Mouse (Mus musculus) MEL (cell line): Measurements from ENCODE around the gene Cmtm7. TPM values are rescaled to one million over a fixed set of nuclear protein-coding genes. Genes with fewer than 3 reads are reported as not detected.

ENCODE experiments used
- DNase-seq: peaks from one replicate; pipeline ENCODE4 v3.0.0; 2011; ENCODE audit warnings: low read depth, low spot score
- H3K27ac ChIP-seq: 2 replicates; pipeline ENCODE4 v1.5.1; 2012; ENCODE audit warnings: low read depth, mild to moderate bottlenecking, control low read depth, low read length, moderate library complexity; ENCODE audit not compliant: control insufficient read depth
- H3K27me3 ChIP-seq, 2 experiments: fragments of 150-350 bp in 1 of 2; sonication (generic) in 1 of 2; 2 replicates each; pipeline ENCODE4 v1.6.1; 2012; ENCODE audit warnings: low read length in 2 of 2, mild to moderate bottlenecking in 2 of 2, improper control_type of control experiment in 1 of 2, moderate library complexity in 1 of 2; ENCODE audit not compliant: insufficient read depth in 2 of 2, control insufficient read depth in 1 of 2
- H3K36me3 ChIP-seq, 2 experiments: 2 replicates each; pipeline ENCODE4 v1.6.1; 2012 to 2014; ENCODE audit warnings: low read length in 2 of 2, improper control_type of control experiment in 1 of 2, inconsistent platforms in 1 of 2, mild to moderate bottlenecking in 1 of 2; ENCODE audit not compliant: insufficient read depth in 2 of 2, control insufficient read depth in 1 of 2
- H3K4me1 ChIP-seq, 2 experiments: fragments of 150-350 bp in 1 of 2; sonication (generic) in 1 of 2; 2 replicates each; pipeline ENCODE4 v1.6.1; 2012; ENCODE audit warnings: low read length in 2 of 2, improper control_type of control experiment in 1 of 2, mild to moderate bottlenecking in 1 of 2; ENCODE audit not compliant: insufficient read depth in 2 of 2, control insufficient read depth in 1 of 2
- H3K4me3 ChIP-seq, 2 experiments: fragments of 150-350 bp in 1 of 2; sonication (generic) in 1 of 2; 2 replicates each; pipeline ENCODE4 v1.5.1; 2012; ENCODE audit warnings: low read depth in 2 of 2, low read length in 2 of 2, mild to moderate bottlenecking in 2 of 2, moderate library complexity in 2 of 2, control low read depth in 1 of 2, improper control_type of control experiment in 1 of 2; ENCODE audit not compliant: control insufficient read depth in 1 of 2, insufficient read depth in 1 of 2
- H3K79me2 ChIP-seq: 2 replicates; pipeline ENCODE4 v1.6.1; 2012; ENCODE audit warnings: mild to moderate bottlenecking, low read length, moderate library complexity; ENCODE audit not compliant: control insufficient read depth, poor library complexity, insufficient read depth
- H3K9ac ChIP-seq: 2 replicates; pipeline ENCODE4 v1.6.1; 2012; ENCODE audit warnings: low read depth, mild to moderate bottlenecking, control low read depth, low read length, moderate library complexity; ENCODE audit not compliant: control insufficient read depth, poor library complexity, severe bottlenecking
- H3K9me3 ChIP-seq: fragments of 150-350 bp; sonication (generic); replicated peaks from 2 replicates; pipeline ENCODE4 v1.6.1; 2012; ENCODE audit warnings: mild to moderate bottlenecking, low read length, improper control_type of control experiment, moderate library complexity; ENCODE audit not compliant: insufficient read depth
- CHD2 ChIP-seq: IDR thresholded peaks from 2 replicates; pipeline ENCODE4 v1.6.1; 2011; ENCODE audit warnings: low read length, improper control_type of control experiment
- CTCF ChIP-seq, 3 experiments: IDR thresholded peaks in 2 of 3; conservative IDR thresholded peaks in 1 of 3; 2 replicates each; pipeline ENCODE4 v1.5.1; 2011 to 2012; ENCODE audit warnings: low read length in 3 of 3, low read depth in 2 of 3, mild to moderate bottlenecking in 2 of 3, improper control_type of control experiment in 1 of 3, inconsistent platforms in 1 of 3, mixed read lengths in 1 of 3, moderate library complexity in 1 of 3; ENCODE audit not compliant: control insufficient read depth in 1 of 3, insufficient read depth in 1 of 3, poor library complexity in 1 of 3, severe bottlenecking in 1 of 3
- ELF1 ChIP-seq: IDR thresholded peaks from 2 replicates; pipeline ENCODE4 v1.6.1; 2014; ENCODE audit warnings: low read depth, mild to moderate bottlenecking, inconsistent platforms, low read length, improper control_type of control experiment, moderate library complexity
- EP300 ChIP-seq, 2 experiments: IDR thresholded peaks; 2 replicates each; pipeline ENCODE4 v1.6.1; 2011; ENCODE audit warnings: improper control_type of control experiment in 2 of 2, low read length in 2 of 2, low read depth in 1 of 2, mild to moderate bottlenecking in 1 of 2
- MXI1 ChIP-seq: IDR thresholded peaks from 2 replicates; pipeline ENCODE4 v1.6.1; 2011; ENCODE audit warnings: mild to moderate bottlenecking, low read depth, low read length, improper control_type of control experiment
- MYB ChIP-seq: IDR thresholded peaks from 2 replicates; pipeline ENCODE4 v1.6.1; 2011; ENCODE audit warnings: mild to moderate bottlenecking, low read depth, low read length, improper control_type of control experiment
- NELFE ChIP-seq: IDR thresholded peaks from 2 replicates; pipeline ENCODE4 v1.6.1; 2011; ENCODE audit warnings: low read depth, low read length, improper control_type of control experiment
- RAD21 ChIP-seq: IDR thresholded peaks from 2 replicates; pipeline ENCODE4 v1.6.1; 2011; ENCODE audit warnings: mild to moderate bottlenecking, low read depth, low read length, improper control_type of control experiment
- RCOR1 ChIP-seq: IDR thresholded peaks from 2 replicates; pipeline ENCODE4 v1.6.1; 2012; ENCODE audit warnings: low read depth, mild to moderate bottlenecking, inconsistent platforms, low read length, improper control_type of control experiment
- SMC3 ChIP-seq: IDR thresholded peaks from 2 replicates; pipeline ENCODE4 v1.6.1; 2011; ENCODE audit warnings: low read depth, low read length, improper control_type of control experiment
- TCF12 ChIP-seq: IDR thresholded peaks from 2 replicates; pipeline ENCODE4 v1.6.1; 2014; ENCODE audit warnings: low read depth, mild to moderate bottlenecking, inconsistent platforms, low read length, improper control_type of control experiment, moderate library complexity
- USF2 ChIP-seq, 2 experiments: IDR thresholded peaks; 2 replicates each; pipeline ENCODE4 v1.6.1; 2011 to 2012; ENCODE audit warnings: improper control_type of control experiment in 2 of 2, low read length in 2 of 2, borderline replicate concordance in 1 of 2, inconsistent platforms in 1 of 2, low read depth in 1 of 2, mild to moderate bottlenecking in 1 of 2; ENCODE audit not compliant: insufficient read depth in 1 of 2
- ZC3H11A ChIP-seq: IDR thresholded peaks from 2 replicates; pipeline ENCODE4 v1.6.1; 2012; ENCODE audit warnings: low read depth, mild to moderate bottlenecking, inconsistent platforms, low read length, improper control_type of control experiment
- ZMIZ1 ChIP-seq: IDR thresholded peaks from 2 replicates; pipeline ENCODE4 v1.6.1; 2012; ENCODE audit warnings: low read depth, mild to moderate bottlenecking, inconsistent platforms, low read length, improper control_type of control experiment, moderate library complexity
- polyA plus RNA-seq, 2 experiments: library from polyadenylated mRNA; stranded (reverse) in 1 of 2; unstranded in 1 of 2; fragments of >175 nt in 1 of 2; fragments of >200 nt in 1 of 2; gene quantifications; 2 replicates each; pipeline versions ENCODE4 v1.2.1 to v1.2.4; 2012; ENCODE audit warnings: low replicate concordance in 2 of 2, low read depth in 1 of 2; ENCODE audit not compliant: insufficient read length in 2 of 2, insufficient read depth in 1 of 2, missing spikeins in 1 of 2
- total RNA-seq: library from RNA; depleted of rRNA; stranded (reverse); fragments of 300-350 nt; gene quantifications from 2 replicates; pipeline ENCODE4 v1.2.3, GENCODE M21; 2012

Cmtm7 gene
- total and polyA plus RNA-seq, 3 experiments, result 290 to 545 TPM; not detected in 1

GRCm38 (mm10) chr9:114751582-114751981 lies 30.1 kb downstream of the Cmtm7 start:
- DNase-seq, result no peak
- Histone ChIP-seq H3K27ac (no peak overlapping the region), H3K27me3 (no peaks in the 10 kb centered on the region), H3K36me3 (peaks cover 0 to 2% of the 10 kb centered on the region in 2 experiments; a peak in 1 of 4 replicates), H3K9me3 (no peaks in the 10 kb centered on the region), H3K4me3 (no peak overlapping the region), H3K9ac (no peak overlapping the region), H3K79me2 (no peaks in the 10 kb centered on the region), H3K4me1 (no peaks in the 10 kb centered on the region; a peak in 1 of 4 replicates)
- peak; percentile 29 for TF ChIP-seq RAD21
- TF ChIP-seq MYB, result no peak
- no peak for TF ChIP-seq NELFE
- TF ChIP-seq EP300 (IDR thresholded peaks at IDR 0.05; ENCODE audit: low read depth in 1 of 2, low read length in 2 of 2), result no peak
- TF ChIP-seq ZC3H11A, result peak; percentile 27; the same call in 1 of the 2 replicates
- TF ChIP-seq RCOR1, result no peak
- TF ChIP-seq TCF12, result no peak
- TF ChIP-seq CTCF (IDR thresholded peaks at IDR 0.05 in 2 of 3, conservative IDR thresholded peaks at IDR 0.05 in 1 of 3; ENCODE audit: control insufficient read depth in 1 of 3, insufficient read depth in 1 of 3, low read depth in 2 of 3, low read length in 3 of 3, poor library complexity in 1 of 3, severe bottlenecking in 1 of 3), result peak in 2 of 3 experiments; percentile 41 to 56; a peak in 3 of 6 replicates
- no peak for TF ChIP-seq USF2 (IDR thresholded peaks at IDR 0.05; ENCODE audit: borderline replicate concordance in 1 of 2, insufficient read depth in 1 of 2, low read depth in 1 of 2, low read length in 2 of 2)
- no peak for TF ChIP-seq ELF1
- no peak for TF ChIP-seq MXI1
- peak; percentile 50 for TF ChIP-seq SMC3

- H3K9me3 ChIP-seq, result no peaks in the 10 kb centered on the region
- no peak overlapping the region for H3K9ac ChIP-seq
- no peak for DNase-seq
- no peak overlapping the region for H3K27ac ChIP-seq
- H3K36me3 ChIP-seq, result peaks cover 5 to 7% of the 10 kb centered on the region in 2 experiments; a peak in 3 of 4 replicates
- H3K27me3 ChIP-seq, result no peaks in the 10 kb centered on the region
- no peak for TF ChIP-seq RAD21
- no peak for TF ChIP-seq MYB
- TF ChIP-seq ZMIZ1, result no peak
- no peak for TF ChIP-seq CTCF (IDR thresholded peaks at IDR 0.05 in 2 of 3, conservative IDR thresholded peaks at IDR 0.05 in 1 of 3; ENCODE audit: control insufficient read depth in 1 of 3, insufficient read depth in 1 of 3, low read depth in 2 of 3, low read length in 3 of 3, poor library complexity in 1 of 3, severe bottlenecking in 1 of 3)
- TF ChIP-seq RCOR1, result no peak
- no peak for TF ChIP-seq CHD2
- no peaks in the 10 kb centered on the region for H3K79me2 ChIP-seq
- no peak overlapping the region for H3K4me3 ChIP-seq
- peaks cover 0 to under 1% of the 10 kb centered on the region in 2 experiments; a peak in 2 of 4 replicates for H3K4me1 ChIP-seq
Observed at GRCm38 (mm10) chr9:114747466-114747865, 34.2 kb downstream of the Cmtm7 start.
